Mouse (Mus musculus) embryonic fibroblast, embryonic 13.5 days (primary cell): Measurements from ENCODE around the gene Abcb4.

Source experiments
- CTCF ChIP-seq: IDR thresholded peaks from 2 replicates; pipeline ENCODE4 v1.5.1; 2011; ENCODE audit warnings: mild to moderate bottlenecking, control low read depth, low read length, moderate library complexity, borderline replicate concordance; ENCODE audit not compliant: insufficient read depth
- POLR2A ChIP-seq: IDR thresholded peaks from 2 replicates; pipeline ENCODE4 v1.6.1; 2011; ENCODE audit warnings: low read depth, mild to moderate bottlenecking, control low read depth, low read length, moderate library complexity

- TF ChIP-seq POLR2A: no peak
- no peak for TF ChIP-seq CTCF
These were observed 16.4 kb upstream of the Abcb4 start for GRCm38 (mm10) chr5:8877086-8877485.
